Mouse (Mus musculus) gastrocnemius, postnatal 25 days (tissue): ENCODE measurements at regions not wholly inside any gene's neighbourhood (a gene's known extent, or its start where the extent isn't known, plus 50 kb on each side); places are given as distances from the start of the nearest gene placed in this dataset.
A peak's percentile ranks its signal among the peaks of the same experiment; 100 is the strongest.

Experiments
- DNase-seq: peaks from one replicate; pipeline ENCODE4 v3.0.0; 2022

DNA sequence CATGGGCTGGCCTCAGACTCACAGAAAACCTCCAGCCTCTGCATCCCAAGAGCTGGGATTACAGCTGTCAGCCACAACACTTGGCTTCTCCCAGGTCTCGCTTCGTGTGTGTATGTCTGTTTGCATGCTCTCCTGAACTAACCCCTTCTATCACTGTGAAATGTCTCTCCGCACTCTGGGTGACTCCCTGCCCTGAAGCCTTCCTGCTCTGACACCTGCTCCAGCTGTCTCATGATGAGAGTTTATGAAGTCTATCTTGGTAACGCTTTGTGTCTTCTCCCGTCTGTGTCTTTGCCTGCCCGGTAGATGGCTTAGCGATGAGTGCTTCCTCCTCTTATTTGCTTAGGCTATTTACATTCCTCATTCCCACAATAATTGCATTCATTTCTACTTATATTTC, 133.0 kb downstream of the Ndufa10 start:
- DNase-seq, result no peak

DNA sequence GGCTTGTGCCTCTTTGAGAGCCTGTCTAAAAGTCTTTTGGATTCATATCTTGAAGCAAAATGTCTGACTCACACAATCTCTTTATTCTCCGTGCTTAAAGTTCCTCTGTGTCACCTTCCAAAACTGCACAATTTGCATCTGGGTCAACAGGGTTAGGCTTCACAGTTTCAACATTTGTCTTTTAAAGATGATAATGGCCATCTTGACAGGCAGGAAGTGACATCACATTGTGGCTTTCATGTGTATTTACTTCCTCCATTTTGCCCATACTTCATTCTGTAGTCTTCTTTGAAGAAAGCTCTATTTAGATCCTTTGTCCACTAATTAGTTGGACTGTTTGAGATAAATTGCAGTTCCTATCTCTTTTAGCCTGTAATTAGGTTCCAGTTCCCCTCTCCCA, 135.1 kb downstream of the Ndufa10 start:
- no peak for DNase-seq

DNA sequence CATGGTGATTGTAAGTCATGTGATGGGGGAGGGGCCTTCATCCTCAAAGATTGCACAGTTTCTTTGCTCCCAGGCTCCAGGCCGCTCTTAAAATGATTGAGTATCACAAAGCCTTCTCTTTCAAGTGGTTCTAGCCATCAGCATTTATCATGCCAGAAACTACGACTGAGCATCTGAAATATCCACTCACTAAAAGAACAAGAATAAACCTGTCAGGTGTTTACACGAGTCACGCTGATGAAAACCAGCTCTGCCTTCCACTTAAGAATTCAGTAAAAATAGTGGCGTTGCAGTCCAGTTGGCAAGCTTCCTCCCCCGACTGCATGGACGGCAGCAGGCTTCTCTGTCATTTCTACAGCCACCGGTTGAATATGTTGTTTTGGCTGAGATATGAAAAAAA, 136.2 kb downstream of the Ndufa10 start:
- no peak for DNase-seq

- peak; percentile 40 for DNase-seq
Observed at GRCm38 (mm10) chr1:92332248-92332584, 136.7 kb upstream of the Hdac4 start.

DNA sequence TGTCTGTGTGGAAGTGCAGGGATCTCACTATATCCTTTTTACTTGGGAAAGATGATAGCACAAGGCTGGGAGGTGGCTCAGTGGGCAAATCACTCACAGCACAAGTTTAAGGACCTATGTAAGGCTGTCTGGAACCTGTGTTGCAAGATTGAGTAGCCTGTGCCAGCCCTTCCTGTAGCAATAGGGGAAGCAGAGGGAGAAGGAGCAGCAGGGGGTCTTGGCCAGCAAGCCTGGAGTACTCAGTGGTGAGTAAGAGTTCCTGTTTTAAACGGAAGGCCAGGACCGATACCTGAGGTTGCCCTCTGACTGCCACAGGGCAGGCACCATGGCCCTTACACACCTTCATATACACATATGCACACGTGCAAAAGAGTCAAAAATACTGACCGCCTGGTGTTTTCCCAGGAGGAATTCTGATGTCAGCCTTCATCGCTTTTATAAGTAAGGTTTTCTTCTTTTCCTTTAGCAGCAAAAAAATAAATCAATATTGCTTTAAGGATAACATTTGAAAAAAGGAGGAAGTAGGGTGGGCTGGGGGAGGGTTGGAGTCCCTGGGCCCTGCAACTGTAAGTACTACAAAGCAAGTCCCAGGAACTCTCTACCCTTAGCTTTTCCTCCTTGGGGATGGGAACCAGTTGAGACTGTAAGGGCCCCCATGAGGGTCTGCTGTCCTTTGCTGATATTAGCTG, 136.2 kb upstream of the Hdac4 start:
- DNase-seq, result no peak

DNA sequence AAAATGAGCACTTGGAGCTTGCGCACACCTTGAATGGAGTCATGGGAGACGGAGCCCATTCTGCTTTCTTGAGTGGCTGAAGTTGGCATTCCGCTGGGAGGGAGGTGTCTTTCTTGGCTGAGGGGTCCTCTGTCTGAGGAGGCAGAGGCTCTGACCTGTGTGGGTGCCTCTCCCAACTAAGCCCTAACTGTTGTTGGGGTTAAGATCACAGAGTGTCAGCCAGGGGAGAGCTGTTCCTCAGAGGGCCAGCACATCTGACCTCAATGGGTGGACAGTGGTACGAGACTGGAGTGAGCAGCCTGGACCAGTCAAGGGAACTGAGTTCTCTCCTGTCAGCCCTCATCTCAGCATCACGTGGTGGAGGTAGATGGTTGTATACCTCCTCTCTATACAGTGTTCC, 134.7 kb upstream of the Hdac4 start:
- no peak for DNase-seq

- DNase-seq, result no peak
Observed at GRCm38 (mm10) chr1:92329491-92329890, 134.0 kb upstream of the Hdac4 start.

GRCm38 (mm10) chr1:92327141-92327540, 131.6 kb upstream of the Hdac4 start:
- DNase-seq, result no peak

DNA sequence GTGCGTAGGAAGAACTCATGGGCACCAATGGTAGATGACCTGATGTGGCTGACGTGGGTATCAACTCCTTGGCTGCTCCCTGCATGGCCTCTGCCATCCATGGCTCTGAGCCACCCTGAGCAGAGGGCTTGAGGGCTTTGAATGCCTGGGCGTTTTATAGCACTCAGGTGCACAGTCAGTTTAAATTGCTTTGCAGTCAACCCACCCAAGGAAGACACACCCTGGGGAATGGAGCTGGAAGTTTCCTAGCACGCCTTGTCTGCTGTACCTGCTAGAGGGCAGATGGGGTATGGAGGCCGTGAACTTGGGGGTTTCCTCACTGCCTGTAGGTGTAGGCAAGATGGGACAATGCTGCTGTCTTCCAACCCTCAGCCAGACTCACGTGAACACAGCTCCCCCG, 129.8 kb upstream of the Hdac4 start:
- no peak for DNase-seq

GRCm38 (mm10) chr1:92324091-92324950, 128.8 kb upstream of the Hdac4 start:
- DNase-seq, result no peak

DNA sequence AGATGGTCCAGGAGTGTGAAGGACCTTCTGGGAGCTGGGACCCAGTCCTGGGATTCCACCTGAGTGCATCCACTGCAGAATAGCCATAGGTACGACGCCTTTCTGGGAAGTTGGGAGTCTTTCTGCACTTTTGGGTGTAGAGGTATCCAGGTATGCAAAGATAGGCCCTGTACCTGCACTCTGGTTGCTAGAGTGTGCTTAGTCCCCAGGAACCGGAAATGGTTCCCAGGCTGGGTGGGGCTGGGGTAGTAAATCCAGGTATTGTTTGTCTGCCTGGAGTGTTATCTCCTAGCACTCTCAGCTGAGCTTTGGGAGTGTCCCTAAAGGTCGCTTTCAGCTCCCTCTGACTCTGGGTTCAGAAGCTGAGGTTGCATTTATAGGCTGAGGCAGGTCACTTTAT, 121.6 kb upstream of the Hdac4 start:
- no peak for DNase-seq

DNA sequence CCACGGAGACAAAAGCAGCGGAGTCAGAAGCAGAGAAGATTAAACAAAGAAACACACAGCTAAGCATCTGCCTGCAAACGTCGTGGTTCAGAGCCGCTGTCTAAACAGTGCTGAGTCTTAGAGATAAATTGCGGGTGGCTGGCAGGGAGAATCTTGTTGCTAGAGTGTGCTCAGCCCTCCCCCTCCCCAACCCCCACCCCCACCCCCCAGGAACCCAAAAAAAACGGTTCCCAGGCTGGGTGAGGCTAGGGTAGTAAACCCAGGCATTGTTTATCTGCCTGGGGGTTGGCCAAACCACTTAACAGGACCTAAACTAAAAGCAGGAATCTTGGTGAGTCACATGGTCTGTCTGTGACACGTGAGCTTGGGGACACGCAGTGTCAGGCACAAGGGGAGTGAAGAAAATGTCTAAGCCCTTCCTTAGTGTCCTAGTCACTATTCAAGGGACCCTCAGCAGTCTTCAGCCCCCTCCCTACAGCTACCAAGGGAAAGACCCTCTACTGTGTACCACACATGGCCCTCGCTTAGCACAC, 120.8 kb upstream of the Hdac4 start:
- DNase-seq, result no peak

- no peak for DNase-seq
Observed at GRCm38 (mm10) chr1:92313001-92313597, 117.6 kb upstream of the Hdac4 start.

- DNase-seq, result no peak
Observed at GRCm38 (mm10) chr1:92309883-92310282, 114.4 kb upstream of the Hdac4 start.

DNA sequence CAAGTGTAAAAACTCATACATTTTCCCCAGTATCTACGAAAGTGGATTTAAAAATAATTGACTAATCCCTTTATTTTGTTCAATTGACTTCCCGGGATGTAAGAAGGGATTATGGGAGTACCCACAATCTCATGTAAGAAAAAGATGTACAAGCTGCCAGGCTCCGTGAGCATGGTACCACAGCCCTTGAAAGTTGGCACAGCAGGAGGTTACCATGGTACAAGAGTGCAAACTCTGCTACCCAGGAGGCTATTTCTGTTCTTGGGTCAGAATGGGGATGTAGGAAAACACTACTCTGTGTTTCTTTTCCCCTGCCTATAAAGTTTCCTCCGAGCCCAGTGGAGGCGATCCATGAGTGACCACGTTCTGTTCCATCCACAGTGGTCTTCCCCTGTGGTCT, 113.9 kb upstream of the Hdac4 start:
- DNase-seq, result no peak

- no peak for DNase-seq
Observed at GRCm38 (mm10) chr1:92308537-92308936, 113.0 kb upstream of the Hdac4 start.

DNA sequence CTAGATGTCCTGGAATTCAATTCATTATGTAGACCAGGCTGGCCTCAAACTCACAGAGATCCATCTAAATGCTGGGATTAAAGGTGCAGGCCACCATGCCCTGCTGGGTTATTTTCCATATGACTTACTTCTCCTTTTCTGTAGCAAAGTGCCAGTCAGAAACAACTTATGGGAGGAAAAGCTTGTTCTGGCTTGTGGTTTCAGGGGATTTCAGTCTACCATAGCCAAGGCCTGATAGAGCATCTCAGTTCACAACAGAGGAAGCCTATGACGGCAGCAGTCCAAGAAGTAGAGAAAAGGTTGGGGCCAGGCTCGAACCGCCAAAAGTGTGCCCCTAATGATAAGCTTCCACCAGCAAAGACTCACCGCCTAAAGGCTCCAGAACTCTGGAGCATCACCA, 110.5 kb upstream of the Hdac4 start:
- DNase-seq, result no peak

- DNase-seq, result no peak
Observed at GRCm38 (mm10) chr1:92299041-92299440, 103.5 kb upstream of the Hdac4 start.

DNA sequence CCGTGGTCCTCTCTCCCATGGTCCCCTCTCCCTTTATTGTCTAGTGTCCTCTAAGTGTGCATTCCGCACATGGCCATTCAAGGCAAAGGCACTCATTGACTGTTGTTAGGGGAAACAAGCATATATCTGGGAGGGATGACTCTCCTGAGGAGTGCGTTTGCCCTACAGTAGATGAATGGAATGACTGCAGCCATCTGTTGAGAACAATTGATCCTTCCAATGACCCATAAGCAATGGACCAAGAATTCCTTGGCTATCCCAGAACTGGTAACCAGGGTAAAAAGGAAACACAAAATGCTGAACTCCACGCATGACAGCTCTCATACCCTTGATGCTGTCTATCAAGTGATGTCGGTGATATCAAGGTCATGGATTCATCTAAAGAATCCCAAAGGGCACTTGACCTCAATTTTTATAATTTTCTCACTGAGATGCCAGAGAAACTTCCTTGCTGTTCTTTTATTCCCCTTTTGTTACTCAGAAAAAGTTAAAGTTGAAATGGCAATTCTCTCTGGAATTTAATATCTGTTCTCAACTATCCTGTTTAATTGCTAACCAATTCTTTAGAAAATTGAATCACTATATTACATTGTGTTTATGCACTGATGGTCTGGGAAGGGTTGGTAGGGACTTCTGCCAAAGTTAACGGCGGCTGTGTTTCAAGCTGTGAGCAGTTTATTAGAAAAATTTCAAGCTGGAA, 97.3 kb upstream of the Hdac4 start:
- DNase-seq, result no peak

DNA sequence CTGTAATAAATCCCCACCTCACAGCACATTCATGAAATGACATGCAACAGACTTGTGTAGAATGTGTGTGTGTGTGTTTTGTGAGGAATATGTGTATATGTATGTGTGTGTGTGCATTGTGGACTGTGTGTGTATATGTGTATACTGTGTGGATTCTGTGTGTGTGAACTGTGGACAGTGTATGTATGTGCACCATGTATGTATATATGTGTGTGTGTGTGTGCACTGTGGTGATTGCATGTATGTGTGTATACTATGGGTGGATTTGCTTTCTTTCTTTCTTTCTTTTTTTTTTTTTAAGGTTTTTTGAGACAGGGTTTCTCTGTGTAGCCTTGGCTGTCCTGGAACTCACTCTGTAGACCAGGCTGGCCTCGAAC, 91.5 kb upstream of the Hdac4 start:
- DNase-seq, result no peak

GRCm38 (mm10) chr1:92286013-92286965, 90.8 kb upstream of the Hdac4 start:
- DNase-seq, result no peak

DNA sequence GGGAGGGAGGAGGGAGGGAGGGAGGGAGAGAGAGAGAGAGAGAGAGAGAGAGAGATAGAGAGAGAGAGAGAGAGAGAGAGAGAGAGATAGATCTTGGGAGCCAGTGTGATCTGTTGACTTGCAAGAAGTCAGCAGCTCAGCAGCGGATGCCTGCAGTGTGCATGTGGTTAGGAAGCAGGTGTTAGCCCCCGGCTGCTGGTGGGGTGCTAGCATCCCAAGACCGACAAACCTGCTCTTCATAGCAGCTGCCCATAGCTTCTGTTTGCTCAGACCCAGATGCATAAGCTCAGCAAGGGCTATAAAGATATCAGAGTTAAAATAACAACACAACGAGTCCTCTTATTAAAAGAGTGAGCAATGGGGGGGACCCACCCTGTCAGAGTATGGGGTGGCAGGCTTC, 88.7 kb upstream of the Hdac4 start:
- DNase-seq, result no peak
